Mouse (Mus musculus): ENCODE data around the gene Twist2. TPM values are rescaled to one million over a fixed set of nuclear protein-coding genes. Genes with fewer than 3 reads are reported as not detected.

Twist2 gene
- polyA plus RNA-seq, 1 experiment from 2014 or later: 10.5 TPM

- WGBS: 88% methylated on average over 5 of the region's 5 CpGs
- H3K9me3 ChIP-seq: no peaks in the 10 kb centered on the region
- H3K4me3 ChIP-seq: no peak overlapping the region
- no peaks in the 10 kb centered on the region for H3K36me3 ChIP-seq (replicated peaks)
- no peaks in the 10 kb centered on the region for H3K27me3 ChIP-seq (ENCODE audit: poor library complexity, severe bottlenecking)
- H3K27ac ChIP-seq: no peak overlapping the region
- no peak for DNase-seq (ENCODE audit: extremely low spot score, low spot score)
- no peaks in the 10 kb centered on the region for H3K4me1 ChIP-seq
Measured at GRCm38 (mm10) chr1:91894286-91894685, 93.0 kb downstream of the Twist2 start.

- Histone ChIP-seq H3K4me1 (no peaks in the 10 kb centered on the region), H3K27me3 (ENCODE audit: poor library complexity, severe bottlenecking) (no peaks in the 10 kb centered on the region), H3K4me3 (no peak overlapping the region), H3K36me3 (replicated peaks) (no peaks in the 10 kb centered on the region), H3K9me3 (no peaks in the 10 kb centered on the region), H3K27ac (no peak overlapping the region)
- no peak for DNase-seq (ENCODE audit: extremely low spot score, low spot score)
- WGBS: 87% methylated on average over 2 of the region's 2 CpGs
Measured at GRCm38 (mm10) chr1:91897078-91897477, 95.8 kb downstream of the Twist2 start.

Data from forebrain, embryonic 10.5 days (tissue).